Mouse (Mus musculus): Measurements from ENCODE around the gene Klc4. TPM values are rescaled to one million over a fixed set of nuclear protein-coding genes. Genes with fewer than 3 reads are reported as not detected.

Gene Klc4
- total RNA-seq (2021), result 10 to 100 TPM; 23.8 to 28.2 TPM

- peak; percentile 99 to 100 for DNase-seq
- intact Hi-C loops (cut with DNase I), result no loop called here
These were observed at the start of gene Klc4, which contains the start of gene Mrpl2 for GRCm38 (mm10) chr17:46645561-46646321. Gene Klc4 (minus strand): TSS chr17:46646022. Gene Mrpl2 (plus strand): TSS chr17:46646229.

GRCm38 (mm10) chr17:46694517-46695063 lies 48.8 kb upstream of the Klc4 start:
- intact Hi-C loops (cut with DNase I), result no loop called here
- DNase-seq, result no peak

- no peak for DNase-seq
- intact Hi-C loops (cut with DNase I), result no loop called here
These were observed 45.6 kb upstream of the Klc4 start for GRCm38 (mm10) chr17:46691390-46691789.

DNA sequence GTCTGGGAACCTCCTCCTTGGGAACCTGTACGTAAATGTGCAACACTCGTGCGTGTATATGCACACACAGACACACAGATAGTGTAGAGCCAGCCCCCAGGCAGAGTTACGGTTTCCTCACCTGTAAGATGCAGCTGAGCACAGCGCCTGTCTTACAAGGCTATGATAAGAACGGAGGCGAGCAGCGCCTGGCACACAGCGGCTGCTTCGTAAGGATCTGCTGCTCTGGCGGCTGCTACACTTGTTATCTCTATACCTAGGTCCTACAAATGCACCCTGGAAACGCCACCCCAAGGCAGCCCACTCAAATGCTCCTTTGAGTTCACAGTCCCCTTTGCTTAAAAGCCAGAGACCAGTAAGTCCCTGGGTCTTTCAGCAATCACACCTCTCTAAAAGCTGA lies 44.8 kb upstream of the Klc4 start:
- intact Hi-C loops (cut with DNase I), result no loop called here
- DNase-seq, result no peak

GRCm38 (mm10) chr17:46685913-46686312 lies 40.1 kb upstream of the Klc4 start:
- no peak for DNase-seq
- intact Hi-C loops (cut with DNase I), result no loop called here

- no peak for DNase-seq
- intact Hi-C loops (cut with DNase I), result no loop called here
These were observed 37.0 kb upstream of the Klc4 start for GRCm38 (mm10) chr17:46682654-46683389.

GRCm38 (mm10) chr17:46681466-46682118 lies 35.8 kb upstream of the Klc4 start:
- DNase-seq, result peak in 1 of 2 experiments; percentile 40
- intact Hi-C loops (cut with DNase I), result loop anchor here (1.0 kb wide), 1 partner anchor 22 kb away; no protein-coding TSS in a partner anchor

GRCm38 (mm10) chr17:46680760-46681373 lies 35.0 kb upstream of the Klc4 start, which contains the start of gene Klhdc3:
Gene Klhdc3 (minus strand): TSS chr17:46680914.
- intact Hi-C loops (cut with DNase I), result loop anchor here (1.0 kb wide), 1 partner anchor 22 kb away; no protein-coding TSS in a partner anchor
- DNase-seq, result peak; percentile 97

- intact Hi-C loops (cut with DNase I), result no loop called here
- DNase-seq, result peak; percentile 67 to 68
These were observed 34.3 kb upstream of the Klc4 start for GRCm38 (mm10) chr17:46679843-46680759.

- peak; percentile 52 to 60 for DNase-seq
- intact Hi-C loops (cut with DNase I), result no loop called here
These were observed 33.1 kb upstream of the Klc4 start for GRCm38 (mm10) chr17:46678911-46679310.

DNA sequence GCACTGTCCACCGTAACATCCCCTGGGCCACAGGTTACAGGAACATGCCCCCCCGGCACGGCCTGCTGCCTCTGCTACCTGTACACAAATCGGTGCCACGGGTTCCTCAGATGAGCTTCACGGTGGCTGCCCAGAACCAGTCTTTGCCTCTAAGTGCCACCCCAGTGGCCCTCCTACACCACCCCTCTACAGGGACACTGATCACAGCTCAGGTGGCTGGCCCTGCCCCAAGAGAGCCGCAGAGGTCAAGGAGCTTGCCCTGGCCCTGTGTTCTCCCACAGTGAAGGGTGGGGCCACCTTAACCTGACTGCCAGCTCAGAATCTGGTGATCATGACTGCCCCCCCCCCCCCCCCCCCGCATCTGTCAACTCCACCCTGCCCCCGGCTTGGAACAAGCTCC lies 32.6 kb upstream of the Klc4 start, which contains the start of gene Mea1:
Mea1 (plus strand) TSS at position 378 of the 400 bp plus-strand sequence.
- intact Hi-C loops (cut with DNase I), result no loop called here
- DNase-seq, result peak; percentile 45 to 71

DNA sequence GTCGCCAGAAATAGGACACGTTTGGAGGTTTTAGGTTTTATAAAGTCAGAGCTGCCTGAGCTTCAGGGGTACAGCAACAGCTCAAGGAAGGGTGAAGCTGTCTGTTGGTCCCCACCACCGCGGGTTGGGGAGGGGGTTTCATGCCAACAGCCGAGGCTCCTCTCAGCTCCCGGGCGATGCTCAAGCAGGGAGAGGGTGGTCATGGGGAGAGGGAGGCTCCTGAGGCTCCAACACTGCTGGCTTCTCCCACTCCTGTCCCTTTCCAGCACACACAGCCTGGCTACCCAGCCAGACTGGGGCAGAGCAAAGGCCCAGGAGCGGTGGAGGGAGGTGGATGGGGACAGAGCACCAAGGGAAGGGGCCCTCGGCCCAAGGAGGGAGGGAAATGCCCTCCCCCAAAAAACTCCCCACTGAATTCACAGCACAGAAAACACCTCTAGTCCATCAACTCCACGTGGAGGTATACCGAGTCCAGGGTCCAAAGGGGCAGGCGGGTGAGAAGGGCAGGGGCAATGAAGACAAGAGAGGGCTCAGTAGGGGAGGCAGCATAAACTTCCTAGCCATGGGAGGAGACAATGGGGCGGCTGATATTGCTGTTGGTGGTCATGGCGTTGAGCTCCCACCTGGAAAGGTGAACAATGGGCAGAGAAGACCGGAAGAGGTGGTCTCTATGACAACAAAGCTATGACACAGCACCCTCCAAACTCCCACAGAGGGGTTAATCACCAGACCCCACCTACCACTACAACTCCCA lies 28.9 kb upstream of the Klc4 start:
- no peak for DNase-seq
- intact Hi-C loops (cut with DNase I), result loop anchor here (1.0 to 2.0 kb wide), 2 partner anchors 24 to 40 kb away; partner anchors contain the start of gene Cul7

DNA sequence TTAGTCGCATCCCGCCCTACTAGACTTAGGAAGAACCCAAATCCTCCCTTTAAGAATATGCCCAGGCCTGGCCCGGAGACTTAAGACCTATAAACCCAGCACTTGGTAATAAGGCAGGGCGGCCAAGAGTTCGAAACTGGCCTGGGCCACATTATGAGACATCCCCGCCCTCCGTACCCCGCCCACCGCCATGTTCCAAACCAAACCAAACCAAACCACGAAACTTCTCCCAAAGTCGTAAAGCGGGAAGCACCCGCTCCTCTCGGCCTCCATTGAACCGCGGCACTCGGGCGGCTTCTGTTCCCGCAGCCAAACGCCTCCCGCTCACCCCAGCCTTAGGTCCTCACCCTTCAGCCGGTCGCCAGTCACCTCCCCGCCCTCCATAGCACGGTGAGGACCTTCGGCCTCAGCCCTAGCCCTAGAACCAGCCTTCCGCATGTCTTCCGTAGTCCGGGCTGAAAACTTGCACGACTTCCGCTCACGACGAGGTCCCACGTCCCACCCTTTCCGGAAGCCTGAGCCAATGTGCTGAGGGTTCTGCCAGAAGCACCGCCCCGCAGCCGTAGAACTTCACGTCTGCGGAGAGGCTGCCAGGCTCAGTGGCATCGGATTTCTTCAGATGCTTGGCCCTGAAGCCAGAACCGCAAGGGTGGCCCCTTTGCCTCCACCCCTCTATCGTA lies 28.2 kb upstream of the Klc4 start, which contains the start of gene Rrp36:
Rrp36 (minus strand) TSS at position 503 of the 680 bp plus-strand sequence.
- intact Hi-C loops (cut with DNase I), result loop anchor here (1.0 to 2.0 kb wide), 2 partner anchors 24 to 41 kb away; partner anchors contain the start of gene Cul7
- peak; percentile 95 to 97 for DNase-seq

DNA sequence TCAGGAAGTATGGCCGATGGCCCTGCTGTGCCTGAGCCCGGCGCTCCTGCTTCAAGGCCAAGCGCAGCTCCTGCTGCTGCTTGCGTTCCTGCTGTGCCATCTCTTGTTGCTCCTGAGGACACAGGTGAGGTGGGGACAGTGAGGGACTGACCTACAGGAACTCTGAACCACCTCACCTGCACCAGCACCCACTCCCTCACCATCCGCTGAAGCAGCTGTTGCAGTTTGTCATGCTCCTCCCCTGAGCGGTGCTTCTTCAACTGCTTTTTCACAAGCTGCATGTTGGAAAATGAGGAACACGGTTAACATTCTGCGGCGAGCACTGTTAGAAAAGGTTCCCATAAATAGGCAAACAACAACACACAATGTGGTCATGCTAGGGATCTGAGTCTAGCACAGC lies 24.1 kb upstream of the Klc4 start:
- intact Hi-C loops (cut with DNase I), result no loop called here
- DNase-seq, result no peak

DNA sequence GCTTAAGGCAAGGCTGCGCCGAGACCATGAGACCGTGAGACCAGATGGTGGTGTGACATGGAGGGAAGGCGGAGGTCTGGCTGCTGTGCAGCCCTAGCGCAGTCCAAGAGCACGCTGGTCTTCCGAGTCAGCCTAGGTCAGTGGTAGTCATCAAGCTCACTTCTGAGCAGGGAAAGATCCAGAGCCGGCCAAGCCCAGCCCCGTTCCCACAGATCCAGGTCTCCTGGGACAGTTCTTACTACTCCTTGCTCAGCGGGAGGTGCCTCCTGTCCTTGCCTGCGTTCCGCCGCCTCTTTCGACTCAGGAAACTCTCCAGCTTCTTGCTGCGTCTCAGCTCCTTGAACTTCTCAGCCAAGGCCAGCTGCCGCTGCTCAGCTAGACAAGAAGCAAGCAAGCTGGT lies 21.9 kb upstream of the Klc4 start:
- intact Hi-C loops (cut with DNase I), result no loop called here
- peak in 1 of 2 experiments; percentile 47 for DNase-seq

- DNase-seq, result peak; percentile 71 to 80
- intact Hi-C loops (cut with DNase I), result no loop called here
These were observed 16.9 kb upstream of the Klc4 start for GRCm38 (mm10) chr17:46662730-46663129.

- no peak for DNase-seq
- intact Hi-C loops (cut with DNase I), result no loop called here
These were observed 16.2 kb upstream of the Klc4 start for GRCm38 (mm10) chr17:46661981-46662380.

GRCm38 (mm10) chr17:46661351-46661750 lies 15.5 kb upstream of the Klc4 start:
- DNase-seq, result no peak
- intact Hi-C loops (cut with DNase I), result no loop called here

All from heart, postnatal 10 days (tissue).